Mouse (Mus musculus) C2C12 (cell line): Measurements from ENCODE around the gene Adam10.

Experiments
- CTCF ChIP-seq: IDR thresholded peaks from one replicate; pipeline ENCODE4 v1.5.1; 2011; ENCODE audit not compliant: control insufficient read depth, insufficient read depth, insufficient read length
- FOSL1 ChIP-seq: IDR thresholded peaks from one replicate; pipeline ENCODE4 v1.8.0; 2011; ENCODE audit warnings: mild to moderate bottlenecking, low read length; ENCODE audit not compliant: poor library complexity, insufficient read depth, severe bottlenecking
- MAX ChIP-seq: IDR thresholded peaks from one replicate; pipeline ENCODE4 v1.6.1; 2011; ENCODE audit warnings: mild to moderate bottlenecking, control low read depth
- MYOG ChIP-seq: IDR thresholded peaks from one replicate; pipeline ENCODE4 v1.6.1; 2011; ENCODE audit not compliant: control insufficient read depth, insufficient read length; ENCODE audit errors: extremely low read depth
- USF1 ChIP-seq: IDR thresholded peaks from one replicate; pipeline ENCODE4 v1.6.1; 2011; ENCODE audit warnings: low read depth, mild to moderate bottlenecking, control low read depth, moderate library complexity

- no peak for TF ChIP-seq CTCF
- no peak for TF ChIP-seq FOSL1
- TF ChIP-seq MAX = no peak
- no peak for TF ChIP-seq MYOG
- no peak for TF ChIP-seq USF1
These were observed 47.1 kb upstream of the Adam10 start for GRCm38 (mm10) chr9:70631665-70632064.
